Mouse (Mus musculus): ENCODE data around the gene Cables2.

DNA sequence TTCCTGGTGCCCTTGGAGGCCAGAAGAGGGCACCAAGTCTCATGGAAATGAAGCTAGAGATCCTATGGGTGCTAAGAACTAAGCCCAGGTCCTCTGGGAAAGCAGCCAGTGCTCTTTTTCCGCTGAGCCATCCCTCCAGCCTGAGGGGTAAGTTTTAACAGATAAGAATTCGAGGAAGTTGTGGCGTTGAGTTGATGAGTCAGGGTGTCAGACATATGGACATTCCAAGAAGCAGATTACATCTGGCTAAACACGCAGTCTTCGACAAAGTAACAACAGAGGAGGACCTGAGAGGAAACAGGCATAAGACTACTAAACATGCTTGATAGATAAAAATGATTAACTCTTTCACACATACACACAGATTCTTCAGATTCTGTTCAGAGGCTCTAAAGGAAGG lies 34.7 kb downstream of the Cables2 start:
- TF ChIP-seq MAFK (IDR thresholded peaks at IDR 0.05; ENCODE audit: insufficient read depth, low read depth, low read length) (no peak), CHD2 (IDR thresholded peaks at IDR 0.05; ENCODE audit: low read depth, low read length) (no peak), ZNF384 (IDR thresholded peaks at IDR 0.05; ENCODE audit: low read depth, low read length) (no peak), ZC3H11A (IDR thresholded peaks at IDR 0.05; ENCODE audit: borderline replicate concordance, low read depth, low read length) (no peak)

Data from ES-E14 (cell line).